Mouse (Mus musculus) liver, embryonic 16.5 days (tissue): ENCODE data around the gene Dlgap4. TPM values are rescaled to one million over a fixed set of nuclear protein-coding genes. Genes with fewer than 3 reads are reported as not detected.

Experiments used
- ATAC-seq: fragments of 200-750 bp; cut with Nextera tagmentation; 2 replicates; pipeline ENCODE4 v1.8.0; 2017; ENCODE audit warnings: low read depth, mild to moderate bottlenecking, moderate number of reproducible peaks, moderate library complexity
- H3K27ac ChIP-seq: fragments of 300-500 bp; sonication (generic); 2 replicates; pipeline ENCODE4 v1.5.1; 2014; ENCODE audit warnings: mild to moderate bottlenecking, low read length
- H3K27me3 ChIP-seq: fragments of 300-500 bp; sonication (generic); 2 replicates; pipeline ENCODE4 v1.6.1; 2014; ENCODE audit warnings: low read depth, low read length, mixed read lengths; ENCODE audit not compliant: control insufficient read depth, insufficient read depth
- H3K36me3 ChIP-seq: fragments of 300-500 bp; sonication (generic); 2 replicates; pipeline ENCODE4 v1.6.1; 2014; ENCODE audit warnings: mild to moderate bottlenecking; ENCODE audit not compliant: control insufficient read depth, insufficient read depth
- H3K4me1 ChIP-seq: fragments of 300-500 bp; sonication (generic); 2 replicates; pipeline ENCODE4 v1.6.1; 2014; ENCODE audit warnings: low read depth, low read length, mixed read lengths; ENCODE audit not compliant: control insufficient read depth
- H3K4me2 ChIP-seq: fragments of 300-500 bp; sonication (generic); 2 replicates; pipeline ENCODE4 v1.6.1; 2014; ENCODE audit warnings: low read depth, low read length, mixed read lengths
- H3K4me3 ChIP-seq: fragments of 300-500 bp; sonication (generic); 2 replicates; pipeline ENCODE4 v1.5.1; 2014; ENCODE audit warnings: low read depth, mild to moderate bottlenecking, low read length
- H3K9ac ChIP-seq: fragments of 300-500 bp; sonication (generic); 2 replicates; pipeline ENCODE4 v1.6.1; 2014; ENCODE audit warnings: low read depth, low read length
- H3K9me3 ChIP-seq: fragments of 300-500 bp; sonication (generic); replicated peaks from 2 replicates; pipeline ENCODE4 v1.6.1; 2016; ENCODE audit warnings: low read length; ENCODE audit not compliant: control insufficient read depth
- WGBS: fragments of 180-500 bp; shearing (Covaris S2); extraction: QIAGEN DNeasy Blood & Tissue Kit; methylation state at CpG from one replicate; pipeline ENCODE4 v1.1.7; 2014; ENCODE audit not compliant: insufficient replicate concordance; 5-methylcytosine and 5-hydroxymethylcytosine counted together
- polyA plus RNA-seq: library from polyadenylated mRNA; unstranded; fragments of >200 nt; fragmentation: Nextera tagmentation; extraction: Ambion mirVana; gene quantifications from 2 replicates; pipeline ENCODE4 v1.2.1, GENCODE M21; 2015

The Dlgap4 gene
- polyA plus RNA-seq, 1 experiment from 2014 or later, result 10.1 TPM

- Histone ChIP-seq H3K27me3 (no peaks in the 10 kb centered on the region), H3K36me3 (no peaks in the 10 kb centered on the region), H3K4me1 (no peaks in the 10 kb centered on the region), H3K27ac (no peak overlapping the region), H3K9me3 (0 out of 2 replicates have a peak, but pooled peaks cover 2% of the 10 kb centered on the region), H3K4me2 (no peak overlapping the region), H3K9ac (no peak overlapping the region), H3K4me3 (no peak overlapping the region)
- 69% methylated on average over 9 of the region's 9 CpGs for WGBS
- no peak for ATAC-seq
Observed at GRCm38 (mm10) chr2:156626119-156626518, 12.6 kb downstream of the Dlgap4 start.

- H3K9ac ChIP-seq, result no peak overlapping the region
- H3K4me3 ChIP-seq, result no peak overlapping the region
- H3K27ac ChIP-seq, result no peak overlapping the region
- H3K36me3 ChIP-seq, result no peaks in the 10 kb centered on the region
- no peaks in the 10 kb centered on the region for H3K27me3 ChIP-seq
- no peaks in the 10 kb centered on the region for H3K4me1 ChIP-seq
- no peak for ATAC-seq
- whole genome bisulfite sequencing, result 70% methylated on average over 8 of the region's 8 CpGs
- H3K9me3 ChIP-seq, result 0 out of 2 replicates have a peak, but pooled peaks cover 2% of the 10 kb centered on the region
- H3K4me2 ChIP-seq, result no peak overlapping the region
Observed at GRCm38 (mm10) chr2:156626544-156626943, 13.0 kb downstream of the Dlgap4 start.

- Histone ChIP-seq H3K4me2 (no peak overlapping the region), H3K9ac (no peak overlapping the region), H3K36me3 (no peaks in the 10 kb centered on the region), H3K27ac (no peak overlapping the region), H3K4me1 (no peaks in the 10 kb centered on the region), H3K9me3 (0 out of 2 replicates have a peak, but pooled peaks cover 2% of the 10 kb centered on the region), H3K27me3 (no peaks in the 10 kb centered on the region), H3K4me3 (no peak overlapping the region)
- ATAC-seq, result no peak
- WGBS, result 63% methylated on average over 17 of the region's 17 CpGs
Observed at GRCm38 (mm10) chr2:156627917-156628316, 14.4 kb downstream of the Dlgap4 start.

- Histone ChIP-seq H3K27ac (no peak overlapping the region), H3K4me2 (no peak overlapping the region), H3K36me3 (no peaks in the 10 kb centered on the region), H3K4me3 (no peak overlapping the region), H3K27me3 (no peaks in the 10 kb centered on the region), H3K4me1 (no peaks in the 10 kb centered on the region), H3K9me3 (0 out of 2 replicates have a peak, but pooled peaks cover 2% of the 10 kb centered on the region), H3K9ac (no peak overlapping the region)
- ATAC-seq, result no peak
- 24% methylated on average over 1 of the region's 1 CpGs for WGBS
Observed at GRCm38 (mm10) chr2:156630288-156630687, 16.8 kb downstream of the Dlgap4 start.

- no peaks in the 10 kb centered on the region for H3K27me3 ChIP-seq
- H3K4me3 ChIP-seq, result no peak overlapping the region
- H3K9me3 ChIP-seq, result 0 out of 2 replicates have a peak, but pooled peaks cover 2% of the 10 kb centered on the region
- H3K9ac ChIP-seq, result no peak overlapping the region
- H3K27ac ChIP-seq, result no peak overlapping the region
- no peaks in the 10 kb centered on the region for H3K36me3 ChIP-seq
- no peaks in the 10 kb centered on the region for H3K4me1 ChIP-seq
- no peak overlapping the region for H3K4me2 ChIP-seq
- ATAC-seq, result no peak
- 73% methylated on average over 9 of the region's 9 CpGs for whole genome bisulfite sequencing
Observed at GRCm38 (mm10) chr2:156632721-156633120, 19.2 kb downstream of the Dlgap4 start.

- H3K4me2 ChIP-seq, result no peak overlapping the region
- H3K4me1 ChIP-seq, result no peaks in the 10 kb centered on the region
- no peak for ATAC-seq
- no peak overlapping the region for H3K4me3 ChIP-seq
- no peaks in the 10 kb centered on the region for H3K36me3 ChIP-seq
- H3K9ac ChIP-seq, result no peak overlapping the region
- H3K27me3 ChIP-seq, result no peaks in the 10 kb centered on the region
- 65% methylated on average over 9 of the region's 9 CpGs for WGBS
- H3K9me3 ChIP-seq, result 0 out of 2 replicates have a peak, but pooled peaks cover 2% of the 10 kb centered on the region
- no peak overlapping the region for H3K27ac ChIP-seq
Observed at GRCm38 (mm10) chr2:156635091-156635490, 21.6 kb downstream of the Dlgap4 start.

GRCm38 (mm10) chr2:156641141-156641540 is 27.6 kb downstream of the Dlgap4 start:
- Histone ChIP-seq H3K36me3 (no peaks in the 10 kb centered on the region), H3K27me3 (no peaks in the 10 kb centered on the region), H3K4me3 (no peak overlapping the region), H3K9ac (no peak overlapping the region), H3K9me3 (no peaks in the 10 kb centered on the region), H3K4me2 (no peak overlapping the region), H3K27ac (no peak overlapping the region), H3K4me1 (no peaks in the 10 kb centered on the region)
- ATAC-seq, result no peak
- WGBS, result 26% methylated on average over 2 of the region's 2 CpGs

- no peaks in the 10 kb centered on the region for H3K4me1 ChIP-seq
- WGBS, result 21% methylated on average over 4 of the region's 4 CpGs
- no peak overlapping the region for H3K27ac ChIP-seq
- no peaks in the 10 kb centered on the region for H3K9me3 ChIP-seq
- no peaks in the 10 kb centered on the region for H3K27me3 ChIP-seq
- H3K36me3 ChIP-seq, result no peaks in the 10 kb centered on the region
- H3K4me3 ChIP-seq, result no peak overlapping the region
- H3K4me2 ChIP-seq, result no peak overlapping the region
- no peak overlapping the region for H3K9ac ChIP-seq
- no peak for ATAC-seq
Observed at GRCm38 (mm10) chr2:156642931-156643330, 29.4 kb downstream of the Dlgap4 start.

- WGBS, result 24% methylated on average over 3 of the region's 3 CpGs
- no peak for ATAC-seq
- H3K4me3 ChIP-seq, result no peak overlapping the region
Observed at GRCm38 (mm10) chr2:156643406-156643805, 29.9 kb downstream of the Dlgap4 start.

More at GRCm38 (mm10) chr2:156643406-156643805, 29.9 kb downstream of the Dlgap4 start:
- Histone ChIP-seq H3K27ac (no peak overlapping the region), H3K4me1 (no peaks in the 10 kb centered on the region), H3K4me2 (no peak overlapping the region), H3K9me3 (no peaks in the 10 kb centered on the region), H3K27me3 (no peaks in the 10 kb centered on the region), H3K36me3 (no peaks in the 10 kb centered on the region), H3K9ac (no peak overlapping the region)
